Mouse (Mus musculus): ENCODE measurements around the gene Cmtr2. TPM values are rescaled to one million over a fixed set of nuclear protein-coding genes. Genes with fewer than 3 reads are reported as not detected.

Gene Cmtr2
- total and polyA plus RNA-seq, 2 experiments from 2014 or later, result 5.6 to 13.9 TPM

DNA sequence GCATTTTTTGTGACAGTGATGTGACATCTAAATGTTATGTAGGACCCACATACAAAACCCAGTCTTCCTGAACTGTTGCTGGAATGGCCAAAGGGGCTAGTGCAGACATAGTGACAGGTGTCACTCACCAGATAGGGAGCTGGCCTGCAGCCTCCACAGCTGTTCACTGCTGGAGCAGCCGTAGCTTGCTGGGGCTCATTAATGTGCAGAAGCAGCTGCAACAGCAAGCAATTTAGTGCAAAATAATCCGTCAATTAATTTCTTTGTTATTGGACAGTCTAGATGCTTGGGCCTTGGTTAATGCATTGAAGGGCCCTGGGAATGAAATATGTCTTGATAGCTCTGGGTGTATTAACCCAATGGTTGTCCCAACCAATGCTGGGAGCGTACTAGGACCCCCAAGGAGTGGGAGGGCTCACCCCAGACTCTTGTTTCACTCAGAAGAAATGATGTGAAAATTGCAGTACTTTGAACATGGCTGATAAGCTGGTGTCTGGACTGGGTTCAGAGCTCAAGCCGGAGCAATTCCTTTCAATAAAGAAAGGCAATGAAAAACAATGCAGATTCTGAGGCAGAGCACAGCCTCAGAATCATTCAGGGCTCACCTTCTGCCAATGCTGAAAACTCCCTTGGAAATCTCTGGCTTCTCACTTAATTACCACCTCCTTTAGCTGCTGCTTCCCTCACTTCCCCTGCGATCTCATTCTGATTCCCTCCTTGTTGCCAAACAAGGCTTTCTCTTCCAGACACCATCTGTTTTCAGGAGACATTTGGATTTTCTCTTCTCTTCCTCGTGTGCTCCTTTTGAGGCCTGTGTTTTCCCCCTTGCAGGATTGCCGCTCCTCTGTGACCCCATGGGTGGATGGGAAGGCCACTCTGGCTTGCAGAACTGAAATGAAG, 27.1 kb downstream of the Cmtr2 start:
- no peaks in the 10 kb centered on the region for H3K36me3 ChIP-seq (ENCODE audit: insufficient read depth, low read length)
- DNase-seq (ENCODE audit: low spot score), result peak; percentile 17
- no peak overlapping the region for H3K4me2 ChIP-seq (ENCODE audit: low read depth, low read length)
- no peaks in the 10 kb centered on the region for H3K4me1 ChIP-seq (ENCODE audit: insufficient read depth, low read length)
- no peaks in the 10 kb centered on the region for H3K27me3 ChIP-seq (ENCODE audit: insufficient read depth, low read length)
- 0 out of 2 replicates have a peak overlapping the region, but pooled peaks have one; percentile 8 for H3K27ac ChIP-seq
- 38% methylated on average over 7 of the region's 7 CpGs for WGBS
- no peak overlapping the region for H3K4me3 ChIP-seq (ENCODE audit: low read length)
- no peak overlapping the region for H3K9ac ChIP-seq (replicated peaks; ENCODE audit: low read length)
- TF ChIP-seq CTCF (IDR thresholded peaks at IDR 0.05; ENCODE audit: low read depth), result no peak
- ATAC-seq, result no peak
- H3K9me3 ChIP-seq (ENCODE audit: low read length), result no peaks in the 10 kb centered on the region

DNA sequence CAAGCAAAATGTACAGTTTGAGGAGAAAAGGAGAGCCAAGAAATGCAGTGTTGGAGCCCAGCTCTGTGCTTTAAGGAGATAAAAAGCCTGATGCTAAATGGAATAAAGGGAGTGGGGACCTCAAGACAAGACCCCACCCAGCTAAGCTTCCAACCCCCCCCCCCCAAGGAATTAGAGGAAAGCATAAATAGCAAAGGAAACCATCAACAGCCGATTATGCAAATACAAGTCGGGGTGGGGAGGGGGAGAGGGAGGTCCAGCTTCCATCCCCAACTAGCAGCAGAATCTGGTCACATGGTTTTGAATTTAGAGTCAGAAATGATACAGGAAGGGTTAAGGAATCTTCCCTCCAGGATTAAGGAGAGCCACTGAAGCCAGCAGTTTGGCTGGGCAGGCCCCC, 29.1 kb downstream of the Cmtr2 start:
- TF ChIP-seq CTCF (IDR thresholded peaks at IDR 0.05; ENCODE audit: low read depth), result no peak

GRCm38 (mm10) chr8:110247238-110247637, 31.8 kb downstream of the Cmtr2 start:
- H3K27ac ChIP-seq, result no peak overlapping the region
- no peaks in the 10 kb centered on the region for H3K9me3 ChIP-seq (ENCODE audit: low read length)
- no peaks in the 10 kb centered on the region for H3K4me1 ChIP-seq (ENCODE audit: insufficient read depth, low read length)
- DNase-seq (ENCODE audit: low spot score), result no peak
- H3K4me3 ChIP-seq (ENCODE audit: low read length), result no peak overlapping the region
- H3K27me3 ChIP-seq (ENCODE audit: insufficient read depth, low read length), result no peaks in the 10 kb centered on the region
- 90% methylated on average over 6 of the region's 6 CpGs for WGBS
- no peak overlapping the region for H3K9ac ChIP-seq (replicated peaks; ENCODE audit: low read length)
- no peak overlapping the region for H3K4me2 ChIP-seq (ENCODE audit: low read depth, low read length)
- no peak for TF ChIP-seq CTCF (IDR thresholded peaks at IDR 0.05; ENCODE audit: low read depth)
- no peak for ATAC-seq
- H3K36me3 ChIP-seq (ENCODE audit: insufficient read depth, low read length), result no peaks in the 10 kb centered on the region

More for the DNA sequence above, 29.1 kb downstream of the Cmtr2 start:
- 63% methylated on average over 2 of the region's 2 CpGs for WGBS
- H3K27me3 ChIP-seq (ENCODE audit: insufficient read depth, low read length), result no peaks in the 10 kb centered on the region
- DNase-seq (ENCODE audit: low spot score), result no peak
- no peak for ATAC-seq
- no peak overlapping the region for H3K4me3 ChIP-seq (ENCODE audit: low read length)
- H3K9me3 ChIP-seq (ENCODE audit: low read length), result no peaks in the 10 kb centered on the region
- H3K27ac ChIP-seq, result no peak overlapping the region
- no peaks in the 10 kb centered on the region for H3K4me1 ChIP-seq (ENCODE audit: insufficient read depth, low read length)
- no peak overlapping the region for H3K4me2 ChIP-seq (ENCODE audit: low read depth, low read length)
- no peaks in the 10 kb centered on the region for H3K36me3 ChIP-seq (ENCODE audit: insufficient read depth, low read length)
- no peak overlapping the region for H3K9ac ChIP-seq (replicated peaks; ENCODE audit: low read length)

GRCm38 (mm10) chr8:110253986-110254385, 38.5 kb downstream of the Cmtr2 start:
- Histone ChIP-seq H3K36me3 (ENCODE audit: insufficient read depth, low read length) (no peaks in the 10 kb centered on the region), H3K9ac (replicated peaks; ENCODE audit: low read length) (no peak overlapping the region), H3K27ac (no peak overlapping the region), H3K27me3 (ENCODE audit: insufficient read depth, low read length) (no peaks in the 10 kb centered on the region), H3K4me2 (ENCODE audit: low read depth, low read length) (no peak overlapping the region), H3K4me1 (ENCODE audit: insufficient read depth, low read length) (no peaks in the 10 kb centered on the region), H3K4me3 (ENCODE audit: low read length) (no peak overlapping the region), H3K9me3 (ENCODE audit: low read length) (no peaks in the 10 kb centered on the region)
- DNase-seq (ENCODE audit: low spot score) (no peak), ATAC-seq (no peak)
- TF ChIP-seq CTCF (IDR thresholded peaks at IDR 0.05; ENCODE audit: low read depth), result no peak
- WGBS, result 84% methylated on average over 4 of the region's 4 CpGs

DNA sequence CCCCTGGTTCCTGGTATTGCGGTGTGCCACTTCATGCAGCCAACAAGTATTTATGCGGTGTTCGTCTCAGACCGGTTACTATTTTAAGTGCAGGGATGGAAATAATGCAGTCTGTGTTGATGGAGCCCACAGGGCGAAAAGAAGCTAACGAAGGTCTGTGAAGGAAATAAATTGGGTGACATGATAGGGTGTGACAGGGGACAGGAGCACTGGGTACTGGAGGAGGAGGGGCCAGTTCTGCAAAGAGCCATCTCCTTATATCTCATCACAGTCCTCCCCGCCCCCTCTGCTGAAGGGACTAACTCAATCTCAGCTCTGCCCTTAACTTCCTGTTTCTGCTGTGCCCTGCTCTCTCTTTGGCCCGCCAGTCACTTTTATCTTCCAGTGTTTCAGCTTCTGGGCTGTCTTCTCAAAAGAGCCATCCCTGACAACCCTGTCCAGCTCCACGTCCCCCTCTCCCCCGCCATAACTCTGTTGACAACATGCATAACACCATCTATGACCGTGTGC, 50.4 kb downstream of the Cmtr2 start:
- DNase-seq (ENCODE audit: low spot score) (no peak), ATAC-seq (no peak)
- no peak overlapping the region for H3K9ac ChIP-seq (replicated peaks; ENCODE audit: low read length)
- H3K36me3 ChIP-seq (ENCODE audit: insufficient read depth, low read length), result no peaks in the 10 kb centered on the region
- 72% methylated on average over 11 of the region's 11 CpGs for WGBS
- H3K27ac ChIP-seq, result no peak overlapping the region
- H3K4me3 ChIP-seq (ENCODE audit: low read length), result no peak overlapping the region
- H3K4me1 ChIP-seq (ENCODE audit: insufficient read depth, low read length), result 0 out of 2 replicates have a peak, but pooled peaks cover 8% of the 10 kb centered on the region
- TF ChIP-seq CTCF (IDR thresholded peaks at IDR 0.05; ENCODE audit: low read depth), result no peak
- no peaks in the 10 kb centered on the region for H3K27me3 ChIP-seq (ENCODE audit: insufficient read depth, low read length)
- H3K4me2 ChIP-seq (ENCODE audit: low read depth, low read length), result no peak overlapping the region
- H3K9me3 ChIP-seq (ENCODE audit: low read length), result no peaks in the 10 kb centered on the region

GRCm38 (mm10) chr8:110266741-110267140, 51.3 kb downstream of the Cmtr2 start, which contains the start of gene Hydin:
Gene Hydin (plus strand): TSS chr8:110266977.
- Histone ChIP-seq H3K9me3 (ENCODE audit: low read length) (no peaks in the 10 kb centered on the region), H3K9ac (replicated peaks; ENCODE audit: low read length) (no peak within 1 kb of the TSS; the same call in 1 of the 2 replicates), H3K27ac (no peak within 1 kb of the TSS), H3K36me3 (ENCODE audit: insufficient read depth, low read length) (no peaks in the 10 kb centered on the region), H3K4me2 (ENCODE audit: low read depth, low read length) (peak within 1 kb of the TSS; percentile 61), H3K4me3 (ENCODE audit: low read length) (peak within 1 kb of the TSS; percentile 24), H3K4me1 (ENCODE audit: insufficient read depth, low read length) (0 out of 2 replicates have a peak, but pooled peaks cover 8% of the 10 kb centered on the region), H3K27me3 (ENCODE audit: insufficient read depth, low read length) (no peaks in the 10 kb centered on the region)
- TF ChIP-seq CTCF (IDR thresholded peaks at IDR 0.05; ENCODE audit: low read depth), result no peak
- peak; percentile 95 for ATAC-seq
- DNase-seq (ENCODE audit: low spot score), result peak; percentile 94
- 0% methylated on average over 15 of the region's 15 CpGs for WGBS
